Mouse (Mus musculus) thymus, adult 2 months (tissue): ENCODE measurements around the gene Ccdc186. TPM values are rescaled to one million over a fixed set of nuclear protein-coding genes. Genes with fewer than 3 reads are reported as not detected.

Experiments used
- DNase-seq: peaks from one replicate; pipeline ENCODE4 v3.0.0; 2021
- H3K27ac ChIP-seq: fragments of 200-500 bp; 2 replicates; pipeline ENCODE4 v1.5.1; 2012; ENCODE audit warnings: low read length, control low read depth; ENCODE audit not compliant: control insufficient read depth, insufficient read depth
- H3K27me3 ChIP-seq: fragments of 200-500 bp; 2 replicates; pipeline ENCODE4 v1.6.1; 2012; ENCODE audit warnings: mild to moderate bottlenecking, low read length, moderate library complexity, mixed read lengths; ENCODE audit not compliant: control insufficient read depth, insufficient read depth
- H3K36me3 ChIP-seq: fragments of 200-500 bp; 2 replicates; pipeline ENCODE4 v1.6.1; 2012; ENCODE audit warnings: mild to moderate bottlenecking, low read length, moderate library complexity; ENCODE audit not compliant: control insufficient read depth, insufficient read depth
- H3K4me1 ChIP-seq: fragments of 200-500 bp; replicated peaks from 2 replicates; pipeline ENCODE4 v1.6.1; 2012; ENCODE audit warnings: low read length; ENCODE audit not compliant: control insufficient read depth, insufficient read depth
- H3K4me3 ChIP-seq: fragments of 200-500 bp; 2 replicates; pipeline ENCODE4 v1.5.1; 2012; ENCODE audit warnings: mild to moderate bottlenecking, low read length, control low read depth, moderate library complexity; ENCODE audit not compliant: control insufficient read depth, insufficient read depth
- CTCF ChIP-seq: fragments of 200-500 bp; IDR thresholded peaks from 2 replicates; pipeline ENCODE4 v1.5.1; 2012; ENCODE audit warnings: mild to moderate bottlenecking, control low read depth, low read length, moderate library complexity, borderline replicate concordance; ENCODE audit not compliant: control insufficient read depth, poor library complexity, insufficient read depth; ENCODE audit errors: extremely low read depth
- POLR2A ChIP-seq: fragments of 200-500 bp; IDR thresholded peaks from 2 replicates; pipeline ENCODE4 v1.6.1; 2012; ENCODE audit warnings: mild to moderate bottlenecking, low read length, control low read depth, moderate library complexity; ENCODE audit not compliant: control insufficient read depth, poor library complexity, insufficient read depth; ENCODE audit errors: extremely low read depth
- WGBS: fragments of 180-500 bp; shearing (Covaris S2); methylation state at CpG from one replicate; pipeline ENCODE4 v1.1.7; 2018; 5-methylcytosine and 5-hydroxymethylcytosine counted together
- polyA plus RNA-seq: library from polyadenylated mRNA; depleted of rRNA; stranded (reverse); fragments of >200 nt; gene quantifications from 2 replicates; pipeline ENCODE4 v1.2.3, GENCODE M21; 2012

The Ccdc186 gene
- polyA plus RNA-seq, 1 experiment = 5.9 TPM

DNA sequence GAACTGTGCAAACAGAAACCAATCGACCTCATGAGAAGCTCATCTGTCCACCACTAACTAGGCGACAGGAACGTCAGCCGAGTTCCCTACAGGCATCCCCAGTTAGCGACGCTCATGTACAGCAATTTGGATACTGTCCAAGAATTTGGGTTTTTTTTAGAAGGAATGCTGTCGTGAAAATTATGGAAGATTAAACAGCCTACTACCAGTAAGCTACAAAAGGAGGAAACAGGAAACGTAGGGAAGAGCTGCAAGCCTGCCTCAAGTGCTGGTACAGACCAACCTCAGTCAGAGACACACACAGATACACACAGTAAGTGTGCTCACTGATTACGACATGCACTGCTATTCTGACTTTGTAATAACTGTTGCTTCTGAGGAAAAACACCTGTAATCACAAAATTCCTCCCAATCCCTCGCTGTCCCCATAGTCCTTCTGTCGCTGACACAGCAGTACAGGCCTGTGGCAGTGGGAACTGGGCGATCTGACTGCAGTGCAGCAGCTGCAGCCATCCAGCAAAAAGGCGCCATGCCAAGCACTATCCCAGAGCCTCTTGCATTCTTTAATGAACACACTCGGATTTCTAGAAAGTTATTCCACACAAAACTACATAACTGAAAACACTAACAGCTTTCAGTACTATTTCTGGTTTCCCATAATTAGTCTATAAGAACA is 4.0 kb downstream of the Ccdc186 start:
- H3K4me3 ChIP-seq = no peak overlapping the region
- 89% methylated on average over 14 of the region's 14 CpGs for WGBS
- no peak for TF ChIP-seq POLR2A
- TF ChIP-seq CTCF = no peak

GRCm38 (mm10) chr19:56813360-56813759 is 8.6 kb downstream of the Ccdc186 start:
- Histone ChIP-seq H3K36me3 (no peaks in the 10 kb centered on the region; the same call in 1 of the 2 replicates), H3K27me3 (no peaks in the 10 kb centered on the region), H3K4me1 (no peaks in the 10 kb centered on the region), H3K4me3 (no peak overlapping the region), H3K27ac (no peak overlapping the region)
- WGBS = 95% methylated on average over 4 of the region's 4 CpGs
- TF ChIP-seq POLR2A = no peak
- TF ChIP-seq CTCF = no peak
- no peak for DNase-seq

More for the DNA sequence above, 4.0 kb downstream of the Ccdc186 start:
- Histone ChIP-seq H3K36me3 (no peaks in the 10 kb centered on the region; the same call in 1 of the 2 replicates), H3K27me3 (no peaks in the 10 kb centered on the region), H3K4me1 (peaks cover 8% of the 10 kb centered on the region), H3K27ac (no peak overlapping the region)
- DNase-seq = no peak

DNA sequence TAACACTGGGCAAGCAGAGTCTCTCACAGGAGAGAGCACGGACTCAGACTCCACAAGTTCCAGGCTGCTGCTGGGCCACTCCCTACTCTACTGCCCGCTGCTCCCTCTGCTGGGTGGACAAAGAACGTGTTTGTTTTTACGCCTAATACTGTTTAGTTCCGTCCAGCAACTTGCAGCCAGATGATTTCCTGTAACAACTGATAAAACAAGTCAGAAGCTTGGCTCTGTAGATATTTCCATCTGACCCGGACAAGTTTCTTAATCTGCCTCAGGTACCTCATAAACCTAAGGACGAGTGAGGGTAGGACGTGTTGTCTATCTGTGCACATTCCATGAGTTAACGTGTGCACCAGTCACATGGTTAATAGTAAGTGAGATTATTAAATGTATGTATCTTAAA is 10.4 kb downstream of the Ccdc186 start:
- no peaks in the 10 kb centered on the region for H3K4me1 ChIP-seq
- no peak overlapping the region for H3K27ac ChIP-seq
- peak; percentile 8 for DNase-seq
- H3K36me3 ChIP-seq = peaks cover 14% of the 10 kb centered on the region
- 81% methylated on average over 9 of the region's 9 CpGs for WGBS
- H3K4me3 ChIP-seq = no peak overlapping the region
- TF ChIP-seq POLR2A (no peak), CTCF (no peak)
- H3K27me3 ChIP-seq = no peaks in the 10 kb centered on the region

DNA sequence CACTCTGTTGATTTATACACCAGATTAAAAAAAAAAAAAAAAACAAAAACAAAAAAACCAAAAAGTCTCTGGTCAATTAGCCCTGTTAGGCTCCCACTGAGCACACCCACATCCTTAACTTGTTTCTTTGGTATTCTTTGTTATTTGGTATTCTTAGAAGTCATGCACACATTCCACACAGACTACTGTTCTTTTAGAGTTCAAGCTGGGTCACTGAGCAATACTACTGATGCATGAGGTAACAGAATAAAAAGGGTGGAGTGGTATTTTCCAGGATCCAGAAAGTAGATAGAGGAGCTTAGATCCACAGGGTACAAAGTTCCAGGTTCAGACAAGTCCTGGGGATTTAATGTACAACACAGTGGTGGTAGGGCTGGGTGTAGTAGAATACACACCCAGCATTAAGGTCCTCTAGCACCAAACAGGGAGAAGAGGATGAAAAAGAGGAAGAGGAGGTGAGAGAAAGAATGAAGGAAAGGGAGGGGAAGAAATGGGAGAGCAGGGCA is 11.3 kb downstream of the Ccdc186 start:
- H3K27ac ChIP-seq = no peak overlapping the region
- H3K4me3 ChIP-seq = no peak overlapping the region
- TF ChIP-seq POLR2A (no peak), CTCF (no peak)
- no peak for DNase-seq
- H3K27me3 ChIP-seq = no peaks in the 10 kb centered on the region
- H3K4me1 ChIP-seq = no peaks in the 10 kb centered on the region
- H3K36me3 ChIP-seq = peaks cover 14% of the 10 kb centered on the region

- DNase-seq = no peak
- 88% methylated on average over 5 of the region's 5 CpGs for WGBS
Measured at GRCm38 (mm10) chr19:56808771-56809170, 13.2 kb downstream of the Ccdc186 start.

GRCm38 (mm10) chr19:56807122-56807521 is 14.9 kb downstream of the Ccdc186 start:
- H3K27me3 ChIP-seq = no peaks in the 10 kb centered on the region
- H3K36me3 ChIP-seq = peaks cover 14% of the 10 kb centered on the region
- DNase-seq = no peak
- 94% methylated on average over 5 of the region's 5 CpGs for WGBS
- TF ChIP-seq POLR2A (no peak), CTCF (no peak)
- no peak overlapping the region for H3K27ac ChIP-seq
- no peak overlapping the region for H3K4me3 ChIP-seq
- no peaks in the 10 kb centered on the region for H3K4me1 ChIP-seq

More at GRCm38 (mm10) chr19:56808771-56809170, 13.2 kb downstream of the Ccdc186 start:
- Histone ChIP-seq H3K4me1 (no peaks in the 10 kb centered on the region), H3K27me3 (no peaks in the 10 kb centered on the region), H3K36me3 (peaks cover 14% of the 10 kb centered on the region), H3K4me3 (no peak overlapping the region), H3K27ac (no peak overlapping the region)
- TF ChIP-seq POLR2A (no peak), CTCF (0 out of 2 replicates have a peak, but pooled peaks have one; percentile 14)
